Mouse (Mus musculus): ENCODE data around the gene Defa28.
"Not testable (repeated sequence)": the region's sequence is repeated elsewhere in the genome, so short reads cannot be mapped to it uniquely, and the experiment has no call there.

GRCm38 (mm10) chr8:21594408-21594807 is 11.6 kb downstream of the Defa28 start, which contains the start of gene Gm7861:
- TF ChIP-seq CTCF (IDR thresholded peaks at IDR 0.05; ENCODE audit: control insufficient read depth, insufficient read depth, low read length); POLR2A (IDR thresholded peaks at IDR 0.05; ENCODE audit: borderline replicate concordance, control insufficient read depth, low read depth, low read length): not testable (repeated sequence)

All from bone marrow, adult 2 months (tissue).